Mouse (Mus musculus): ENCODE measurements around the gene Tnp1. TPM values are rescaled to one million over a fixed set of nuclear protein-coding genes. Genes with fewer than 3 reads are reported as not detected.

Gene Tnp1
- total RNA-seq (2021), result not detected

GRCm38 (mm10) chr1:73015731-73016130 lies at the start of gene Tnp1:
Gene Tnp1, minus strand, starts transcription at chr1:73015909.
- DNase-seq, result no peak
- intact Hi-C loops (cut with DNase I), result no loop called here

GRCm38 (mm10) chr1:73064336-73064735 lies 48.6 kb upstream of the Tnp1 start:
- DNase-seq, result no peak
- intact Hi-C loops (cut with DNase I), result no loop called here

- intact Hi-C loops (cut with DNase I), result no loop called here
Measured at GRCm38 (mm10) chr1:73061491-73062233, 46.0 kb upstream of the Tnp1 start.

GRCm38 (mm10) chr1:73060271-73060670 lies 44.6 kb upstream of the Tnp1 start:
- DNase-seq, result peak; percentile 26
- intact Hi-C loops (cut with DNase I), result no loop called here

More at GRCm38 (mm10) chr1:73061491-73062233, 46.0 kb upstream of the Tnp1 start:
- no peak for DNase-seq

- DNase-seq, result no peak
- intact Hi-C loops (cut with DNase I), result no loop called here
Measured at GRCm38 (mm10) chr1:73056266-73057001, 40.7 kb upstream of the Tnp1 start.

- intact Hi-C loops (cut with DNase I), result no loop called here
Measured at GRCm38 (mm10) chr1:73055820-73056219, 40.1 kb upstream of the Tnp1 start.

GRCm38 (mm10) chr1:73055206-73055605 lies 39.5 kb upstream of the Tnp1 start:
- DNase-seq, result peak; percentile 92

More at GRCm38 (mm10) chr1:73055820-73056219, 40.1 kb upstream of the Tnp1 start:
- DNase-seq, result peak; percentile 68

GRCm38 (mm10) chr1:73053545-73054326 lies 38.0 kb upstream of the Tnp1 start:
- DNase-seq, result no peak
- intact Hi-C loops (cut with DNase I), result no loop called here

More at GRCm38 (mm10) chr1:73055206-73055605, 39.5 kb upstream of the Tnp1 start:
- intact Hi-C loops (cut with DNase I), result no loop called here

GRCm38 (mm10) chr1:73046896-73047672 lies 31.4 kb upstream of the Tnp1 start:
- no peak for DNase-seq
- intact Hi-C loops (cut with DNase I), result no loop called here

GRCm38 (mm10) chr1:73045948-73046685 lies 30.4 kb upstream of the Tnp1 start:
- intact Hi-C loops (cut with DNase I), result no loop called here
- DNase-seq, result no peak

GRCm38 (mm10) chr1:73043671-73044070 lies 28.0 kb upstream of the Tnp1 start:
- intact Hi-C loops (cut with DNase I), result no loop called here
- DNase-seq, result no peak

- DNase-seq, result no peak
- intact Hi-C loops (cut with DNase I), result no loop called here
Measured at GRCm38 (mm10) chr1:73040691-73041425, 25.1 kb upstream of the Tnp1 start.

- intact Hi-C loops (cut with DNase I), result no loop called here
- no peak for DNase-seq
Measured at GRCm38 (mm10) chr1:73038532-73038931, 22.8 kb upstream of the Tnp1 start.

- no peak for DNase-seq
- intact Hi-C loops (cut with DNase I), result no loop called here
Measured at GRCm38 (mm10) chr1:73036536-73036935, 20.8 kb upstream of the Tnp1 start.

GRCm38 (mm10) chr1:73035726-73036125 lies 20.0 kb upstream of the Tnp1 start:
- intact Hi-C loops (cut with DNase I), result no loop called here
- DNase-seq, result no peak

GRCm38 (mm10) chr1:73032491-73032890 lies 16.8 kb upstream of the Tnp1 start:
- intact Hi-C loops (cut with DNase I), result no loop called here
- DNase-seq, result no peak

GRCm38 (mm10) chr1:73028741-73029140 lies 13.0 kb upstream of the Tnp1 start:
- DNase-seq, result no peak
- intact Hi-C loops (cut with DNase I), result no loop called here

GRCm38 (mm10) chr1:73027381-73027780 lies 11.7 kb upstream of the Tnp1 start:
- intact Hi-C loops (cut with DNase I), result no loop called here
- DNase-seq, result no peak

- no peak for DNase-seq
- intact Hi-C loops (cut with DNase I), result no loop called here
Measured at GRCm38 (mm10) chr1:73026786-73027299, 11.1 kb upstream of the Tnp1 start.
